Mouse (Mus musculus) ES-Bruce4 (cell line): Measurements from ENCODE around the gene Tram2. TPM values are rescaled to one million over a fixed set of nuclear protein-coding genes. Genes with fewer than 3 reads are reported as not detected.

ENCODE experiments used
- H3K27ac ChIP-seq: 2 replicates; pipeline ENCODE4 v1.5.1; 2012; ENCODE audit warnings: low read length, inconsistent platforms; ENCODE audit not compliant: insufficient read depth
- H3K27me3 ChIP-seq: 2 replicates; pipeline ENCODE4 v1.6.1; 2012; ENCODE audit warnings: mild to moderate bottlenecking, low read length, inconsistent platforms; ENCODE audit not compliant: control insufficient read depth, poor library complexity, insufficient read depth, severe bottlenecking
- H3K36me3 ChIP-seq: 2 replicates; pipeline ENCODE4 v1.6.1; 2012; ENCODE audit warnings: inconsistent platforms, mild to moderate bottlenecking, low read length, moderate library complexity; ENCODE audit not compliant: control insufficient read depth, poor library complexity, insufficient read depth, severe bottlenecking
- H3K4me1 ChIP-seq: one replicate; pipeline ENCODE4 v1.8.1; 2011; ENCODE audit warnings: low read length; ENCODE audit not compliant: control insufficient read depth, insufficient read depth
- H3K4me3 ChIP-seq: 2 replicates; pipeline ENCODE4 v1.5.1; 2011; ENCODE audit warnings: low read depth, mild to moderate bottlenecking, low read length
- H3K9ac ChIP-seq: 2 replicates; pipeline ENCODE4 v1.6.1; 2012; ENCODE audit warnings: low read depth, mild to moderate bottlenecking, inconsistent platforms; ENCODE audit not compliant: poor library complexity, severe bottlenecking
- H3K9me3 ChIP-seq: replicated peaks from 2 replicates; pipeline ENCODE4 v1.6.1; 2012; ENCODE audit warnings: mild to moderate bottlenecking, low read length, inconsistent platforms; ENCODE audit not compliant: control insufficient read depth, poor library complexity, insufficient read depth, severe bottlenecking
- CTCF ChIP-seq: IDR thresholded peaks from one replicate; pipeline ENCODE4 v1.8.1; 2011; ENCODE audit warnings: low read depth, low read length
- EP300 ChIP-seq: IDR thresholded peaks from 2 replicates; pipeline ENCODE4 v1.6.1; 2011; ENCODE audit warnings: low read depth, low read length; ENCODE audit not compliant: insufficient read depth
- POLR2A ChIP-seq: IDR thresholded peaks from one replicate; pipeline ENCODE4 v1.8.1; 2011; ENCODE audit warnings: low read length; ENCODE audit not compliant: insufficient read depth
- polyA plus RNA-seq: library from polyadenylated mRNA; stranded (reverse); fragments of >200 nt; gene quantifications from 2 replicates; pipeline ENCODE4 v1.2.4, GENCODE M21; 2011; ENCODE audit warnings: low read depth; ENCODE audit not compliant: missing spikeins, insufficient read depth, insufficient read length

Tram2 gene
- 15.2 TPM in 2 replicates for polyA plus RNA-seq

DNA sequence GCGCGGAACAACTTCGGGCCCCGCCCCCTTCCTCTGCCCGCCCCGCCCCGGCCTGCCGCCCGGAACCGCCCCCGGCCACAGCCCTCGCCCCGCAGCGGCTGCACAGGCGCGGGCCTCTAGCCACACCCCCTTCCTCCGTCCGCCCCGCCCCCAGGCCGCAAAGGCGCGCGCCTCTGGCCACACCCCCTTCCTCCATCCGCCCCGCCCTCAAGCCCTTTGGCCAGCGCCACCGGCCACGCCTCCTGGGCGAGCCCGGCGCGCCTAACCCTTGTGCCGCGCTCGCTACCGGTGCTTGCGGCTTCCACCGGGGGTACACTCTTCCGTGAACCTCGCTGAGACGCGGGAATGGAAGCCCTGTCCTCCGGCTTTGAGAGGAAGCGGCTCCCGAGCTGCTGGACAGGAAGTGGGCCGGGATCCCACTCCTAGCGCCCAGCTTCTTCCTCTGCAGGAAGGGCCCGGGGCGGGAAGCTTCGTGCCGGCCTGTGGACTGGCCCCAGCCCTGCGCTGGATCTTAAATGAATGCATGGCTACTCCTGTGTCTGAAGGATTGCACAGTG, at the start of gene Tram2:
Gene Tram2 (minus strand): TSS at position 13 of the 557 bp plus-strand sequence.
- H3K4me1 ChIP-seq, result peaks cover 3% of the 10 kb centered on the region
- H3K9me3 ChIP-seq, result no peaks in the 10 kb centered on the region
- TF ChIP-seq POLR2A, result peak; percentile 64
- TF ChIP-seq EP300, result no peak
- H3K9ac ChIP-seq, result peak within 1 kb of the TSS; percentile 63
- no peaks in the 10 kb centered on the region for H3K27me3 ChIP-seq
- H3K27ac ChIP-seq, result no peak within 1 kb of the TSS
- no peaks in the 10 kb centered on the region for H3K36me3 ChIP-seq
- peak within 1 kb of the TSS; percentile 88 for H3K4me3 ChIP-seq

DNA sequence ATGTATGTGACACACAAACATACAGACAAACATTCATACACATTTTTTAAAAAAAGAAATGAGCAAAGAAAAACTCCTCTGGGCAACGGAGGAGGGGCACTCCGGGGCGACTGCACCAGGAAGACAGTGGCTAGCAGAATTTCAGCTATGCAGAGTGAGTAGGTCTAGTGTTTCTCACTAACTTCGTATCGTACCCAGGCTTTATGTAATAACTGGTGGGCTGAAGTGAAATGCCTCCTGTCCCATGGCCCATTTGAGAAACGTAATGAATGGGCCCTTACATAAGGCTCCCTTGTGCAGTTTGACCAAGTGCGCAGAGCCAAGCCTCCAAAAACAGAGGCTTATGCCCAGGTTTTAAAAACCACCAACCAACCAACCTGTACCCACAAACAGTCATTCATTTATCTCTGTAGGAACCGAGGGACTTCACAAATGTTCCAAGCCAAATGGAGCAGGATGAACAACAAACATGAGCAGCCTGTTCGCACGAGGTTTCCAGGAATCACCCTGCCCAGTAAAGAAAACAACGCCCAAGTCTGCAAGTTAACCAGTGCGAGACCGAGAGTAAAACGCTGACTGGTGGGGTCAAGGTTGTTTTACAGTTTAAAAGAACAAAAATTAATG, 45.8 kb upstream of the Tram2 start:
- TF ChIP-seq EP300, result no peak
- no peak for TF ChIP-seq CTCF
- no peak for TF ChIP-seq POLR2A
- Histone ChIP-seq H3K4me3 (no peak overlapping the region), H3K36me3 (no peaks in the 10 kb centered on the region), H3K4me1 (no peaks in the 10 kb centered on the region), H3K9ac (no peak overlapping the region), H3K27me3 (no peaks in the 10 kb centered on the region), H3K27ac (no peak overlapping the region), H3K9me3 (0 out of 2 replicates have a peak, but pooled peaks cover 2% of the 10 kb centered on the region)

DNA sequence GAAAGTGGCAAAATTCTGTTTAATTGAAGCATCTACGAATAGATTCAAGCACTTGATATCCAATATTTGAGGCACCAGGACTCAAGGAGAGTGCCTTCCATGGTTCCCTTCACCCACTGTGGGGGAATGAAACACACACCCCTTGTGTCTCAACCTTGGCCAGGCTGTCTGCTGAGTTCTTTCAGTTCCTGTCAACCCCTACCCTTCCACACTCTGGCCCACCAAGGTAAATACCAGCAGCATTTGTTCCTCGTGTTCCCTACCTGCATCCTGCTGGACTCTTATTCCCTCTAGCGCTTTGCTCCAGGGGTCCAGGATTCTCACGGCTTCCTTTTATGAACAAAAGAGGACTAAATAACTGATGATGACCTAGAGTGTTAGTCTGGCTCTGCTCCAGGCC, 24.8 kb upstream of the Tram2 start:
- no peak overlapping the region for H3K27ac ChIP-seq
- H3K9ac ChIP-seq, result no peak overlapping the region
- no peaks in the 10 kb centered on the region for H3K36me3 ChIP-seq
- no peak overlapping the region for H3K4me3 ChIP-seq
- TF ChIP-seq CTCF (no peak), POLR2A (no peak), EP300 (no peak)
- H3K27me3 ChIP-seq, result no peaks in the 10 kb centered on the region
- no peaks in the 10 kb centered on the region for H3K9me3 ChIP-seq
- no peaks in the 10 kb centered on the region for H3K4me1 ChIP-seq

DNA sequence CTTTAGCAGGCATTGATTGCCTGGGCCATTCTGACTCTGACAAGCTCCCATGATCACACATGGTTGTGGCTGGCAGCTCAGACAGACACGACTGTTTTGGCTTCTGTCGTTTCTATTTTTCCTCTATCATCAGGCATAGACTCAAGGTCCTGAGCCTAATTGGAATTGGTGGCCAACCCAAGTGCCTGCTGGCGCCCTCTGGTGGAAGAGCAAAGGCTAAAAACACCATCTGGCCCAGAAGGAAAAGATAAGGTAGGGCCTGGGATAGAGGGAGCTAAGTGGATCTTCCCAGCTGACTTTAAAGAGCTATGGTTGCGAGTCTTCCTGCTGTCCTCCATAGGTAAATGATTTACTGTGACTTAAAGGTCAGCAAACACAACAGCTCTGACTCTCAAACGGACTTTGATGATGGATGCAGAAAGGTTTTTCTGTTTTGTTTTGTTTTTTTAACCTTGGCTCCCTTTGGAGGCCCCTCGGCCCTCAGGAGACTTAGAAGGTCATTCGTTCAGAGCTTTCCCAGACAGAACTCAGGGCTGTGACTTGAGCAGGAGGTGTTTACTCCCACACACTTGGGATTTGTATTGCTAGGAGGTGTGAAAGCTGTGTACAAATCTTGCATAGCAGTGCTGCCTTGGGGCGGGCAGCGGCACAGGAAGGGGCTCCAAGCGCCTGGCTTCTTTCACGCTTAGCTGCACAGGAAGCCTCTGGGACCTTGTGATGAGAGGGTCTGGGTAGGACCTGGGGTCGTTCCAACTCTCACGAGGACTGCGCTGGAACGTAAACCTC, 22.4 kb upstream of the Tram2 start:
- Histone ChIP-seq H3K36me3 (no peaks in the 10 kb centered on the region), H3K9ac (no peak overlapping the region), H3K9me3 (no peaks in the 10 kb centered on the region), H3K4me1 (no peaks in the 10 kb centered on the region), H3K4me3 (no peak overlapping the region), H3K27ac (no peak overlapping the region), H3K27me3 (no peaks in the 10 kb centered on the region)
- no peak for TF ChIP-seq EP300
- no peak for TF ChIP-seq POLR2A
- peak; percentile 63 for TF ChIP-seq CTCF

DNA sequence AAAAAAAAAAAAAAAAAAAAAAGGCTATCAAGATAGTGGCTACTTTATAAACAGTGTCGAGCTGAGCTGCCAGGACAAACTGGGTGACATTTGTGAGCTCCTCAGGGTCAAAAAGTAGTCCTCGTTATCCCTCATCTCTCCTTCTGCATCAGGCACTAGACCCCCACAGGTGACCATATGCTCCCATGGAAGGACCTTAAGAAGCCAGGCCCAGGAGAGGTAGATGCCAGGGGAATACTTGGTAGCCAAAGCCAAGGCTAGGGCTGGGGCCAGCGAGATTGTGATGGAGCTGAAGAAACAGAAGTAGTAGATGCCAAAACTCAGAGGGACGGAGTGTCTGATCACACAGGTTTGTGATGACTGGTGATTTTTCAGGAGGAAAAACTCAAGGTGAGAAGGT, 21.7 kb upstream of the Tram2 start:
- H3K27ac ChIP-seq, result no peak overlapping the region
- no peaks in the 10 kb centered on the region for H3K27me3 ChIP-seq
- H3K9ac ChIP-seq, result no peak overlapping the region
- no peak overlapping the region for H3K4me3 ChIP-seq
- no peaks in the 10 kb centered on the region for H3K9me3 ChIP-seq
- TF ChIP-seq POLR2A (no peak), EP300 (no peak), CTCF (no peak)
- H3K36me3 ChIP-seq, result no peaks in the 10 kb centered on the region
- H3K4me1 ChIP-seq, result no peaks in the 10 kb centered on the region
